Mouse (Mus musculus) liver, adult 2 months (tissue): ENCODE measurements at regions not wholly inside any gene's neighbourhood (a gene's known extent, or its start where the extent isn't known, plus 50 kb on each side); places are given as distances from the start of the nearest gene placed in this dataset.

ENCODE experiments used
- DNase-seq: peaks from one replicate; pipeline ENCODE4 v3.0.0-alpha.2; 2011; ENCODE audit warnings: low read depth, low spot score; ENCODE audit errors: extremely low read depth
- H3K27ac ChIP-seq: fragments of 200-500 bp; replicated peaks from 2 replicates; pipeline ENCODE4 v1.5.1; 2012; ENCODE audit warnings: low read depth, mild to moderate bottlenecking, control low read depth, inconsistent platforms, low read length; ENCODE audit not compliant: insufficient read depth
- H3K27me3 ChIP-seq: fragments of 200-500 bp; 2 replicates; pipeline ENCODE4 v1.6.1; 2012; ENCODE audit warnings: mild to moderate bottlenecking, moderate library complexity, low read length, inconsistent platforms; ENCODE audit not compliant: control insufficient read depth, insufficient read depth
- H3K36me3 ChIP-seq: fragments of 200-500 bp; 2 replicates; pipeline ENCODE4 v1.6.1; 2012; ENCODE audit warnings: low read length, inconsistent platforms; ENCODE audit not compliant: control insufficient read depth, insufficient read depth
- H3K4me1 ChIP-seq: fragments of 200-500 bp; 2 replicates; pipeline ENCODE4 v1.6.1; 2011; ENCODE audit warnings: low read length; ENCODE audit not compliant: control insufficient read depth, insufficient read depth
- H3K4me3 ChIP-seq: fragments of 200-500 bp; 2 replicates; pipeline ENCODE4 v1.5.1; 2011; ENCODE audit warnings: low read depth, mild to moderate bottlenecking, control low read depth, low read length, moderate library complexity; ENCODE audit not compliant: insufficient read depth
- H3K79me2 ChIP-seq: fragments of 200-500 bp; 2 replicates; pipeline ENCODE4 v1.6.1; 2012; ENCODE audit warnings: inconsistent platforms, mild to moderate bottlenecking, low read length, moderate library complexity; ENCODE audit not compliant: control insufficient read depth, insufficient read depth
- H3K9ac ChIP-seq: fragments of 200-500 bp; 2 replicates; pipeline ENCODE4 v1.6.1; 2012; ENCODE audit warnings: low read depth, mild to moderate bottlenecking, control low read depth, inconsistent platforms, low read length
- CTCF ChIP-seq: fragments of 200-500 bp; IDR thresholded peaks from 2 replicates; pipeline ENCODE4 v1.5.1; 2011; ENCODE audit warnings: low read depth, low read length, control low read depth
- POLR2A ChIP-seq: fragments of 200-500 bp; IDR thresholded peaks from 2 replicates; pipeline ENCODE4 v1.6.1; 2011; ENCODE audit warnings: low read length, control low read depth; ENCODE audit not compliant: insufficient read depth; ENCODE audit errors: extremely low read depth
- WGBS: fragments of 180-500 bp; shearing (Covaris S2); methylation state at CpG from one replicate; pipeline ENCODE4 v1.1.7; 2018; 5-methylcytosine and 5-hydroxymethylcytosine counted together

DNA sequence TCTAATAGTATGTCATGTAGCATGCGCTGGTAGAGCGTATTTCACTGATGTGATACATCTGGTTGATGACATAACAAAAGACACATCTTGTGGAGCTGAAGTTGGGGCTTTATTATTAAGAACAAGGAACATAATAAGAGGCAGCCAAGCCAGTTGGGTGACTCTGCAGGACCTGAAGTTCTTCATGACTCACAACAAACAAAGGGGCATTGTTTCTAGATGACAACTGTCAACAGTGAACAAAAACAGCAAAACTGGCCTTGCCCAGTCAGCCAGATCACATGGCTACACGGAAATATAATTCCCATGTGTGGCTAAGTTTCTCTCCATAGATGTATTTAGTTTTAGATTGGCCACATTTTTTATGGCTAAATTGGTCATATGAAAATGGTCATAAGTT, 172.7 kb upstream of the Runx1 start:
- DNase-seq = no peak
- H3K4me3 ChIP-seq = no peak overlapping the region
- no peaks in the 10 kb centered on the region for H3K36me3 ChIP-seq
- no peaks in the 10 kb centered on the region for H3K79me2 ChIP-seq
- H3K27me3 ChIP-seq = peaks cover 4% of the 10 kb centered on the region; the same call in 1 of the 2 replicates
- H3K9ac ChIP-seq = no peak overlapping the region
- H3K27ac ChIP-seq = no peak overlapping the region
- 91% methylated on average over 3 of the region's 3 CpGs for WGBS
- TF ChIP-seq POLR2A = no peak
- H3K4me1 ChIP-seq = peaks cover 3% of the 10 kb centered on the region

DNA sequence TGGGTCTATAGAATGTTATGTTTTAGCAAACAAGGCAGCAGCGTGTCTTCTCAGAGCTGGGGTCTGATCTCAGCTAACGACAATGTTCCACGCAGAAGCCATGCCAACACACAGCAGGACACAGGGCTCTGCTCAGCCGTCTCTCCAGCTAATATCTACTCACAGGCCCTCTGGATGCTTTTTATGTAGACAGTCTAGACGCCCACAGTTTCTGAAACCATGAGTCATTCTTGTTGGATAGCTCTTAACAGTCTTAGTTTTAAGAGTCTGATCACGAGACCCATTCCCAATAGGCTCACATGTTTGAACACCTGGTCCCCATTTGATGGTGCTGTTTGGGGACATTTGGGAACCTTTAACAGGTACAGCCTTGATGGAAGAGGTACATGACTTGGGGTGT, 171.7 kb upstream of the Runx1 start:
- Histone ChIP-seq H3K4me3 (no peak overlapping the region), H3K79me2 (no peaks in the 10 kb centered on the region), H3K27ac (no peak overlapping the region), H3K36me3 (no peaks in the 10 kb centered on the region), H3K4me1 (peaks cover 3% of the 10 kb centered on the region), H3K27me3 (peaks cover 4% of the 10 kb centered on the region; the same call in 1 of the 2 replicates), H3K9ac (no peak overlapping the region)
- WGBS = 72% methylated on average over 6 of the region's 6 CpGs
- DNase-seq = no peak
- TF ChIP-seq CTCF (no peak), POLR2A (no peak)

GRCm38 (mm10) chr16:92995993-92996350, 170.0 kb upstream of the Runx1 start:
- peaks cover 3% of the 10 kb centered on the region for H3K4me1 ChIP-seq
- peak; percentile 54 for DNase-seq
- no peak overlapping the region for H3K4me3 ChIP-seq
- TF ChIP-seq POLR2A (no peak), CTCF (no peak)
- 0 out of 2 replicates have a peak, but pooled peaks cover 4% of the 10 kb centered on the region for H3K27me3 ChIP-seq
- H3K27ac ChIP-seq = no peak overlapping the region
- no peak overlapping the region for H3K9ac ChIP-seq
- H3K36me3 ChIP-seq = no peaks in the 10 kb centered on the region
- H3K79me2 ChIP-seq = no peaks in the 10 kb centered on the region
- 49% methylated on average over 4 of the region's 4 CpGs for WGBS

DNA sequence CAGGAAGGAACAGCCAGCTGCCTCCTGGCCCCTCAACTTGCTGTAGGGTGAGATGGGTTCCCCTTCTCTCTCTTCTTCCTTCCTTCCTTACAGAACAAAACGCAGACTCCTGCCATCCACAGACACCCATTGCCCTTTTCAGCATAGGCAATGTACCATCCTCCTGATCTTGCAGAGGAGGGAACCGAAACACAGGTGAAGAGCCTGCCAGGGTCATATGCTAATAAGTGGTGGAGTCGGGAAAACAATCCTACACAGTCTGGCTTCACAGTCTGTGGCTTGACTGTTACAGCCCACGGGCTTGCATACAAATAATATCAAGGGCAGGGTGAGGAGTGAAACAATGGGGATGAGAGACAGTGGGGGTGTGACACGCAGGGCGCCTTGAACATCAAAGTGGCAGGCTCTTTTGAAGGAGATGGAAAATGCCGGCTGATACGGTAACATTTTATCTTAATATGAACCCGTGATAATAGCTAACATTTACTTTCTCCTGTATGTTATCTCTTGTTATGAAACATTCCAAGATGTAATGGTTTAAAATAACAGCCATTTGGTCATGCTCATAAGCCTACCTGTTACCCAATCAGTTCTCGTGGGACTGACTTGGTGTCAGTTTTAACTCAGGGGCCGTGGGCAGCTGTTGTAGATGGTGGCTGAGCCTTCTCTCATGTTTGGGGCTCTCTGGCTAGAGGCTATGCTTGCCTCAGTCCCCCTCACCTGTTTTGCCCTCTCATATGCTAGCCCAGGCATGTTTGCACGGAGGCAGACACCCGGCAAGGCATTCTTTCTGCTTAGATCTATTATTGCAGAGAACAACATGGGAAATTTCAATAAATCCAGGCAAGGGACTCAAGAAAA, 169.4 kb upstream of the Runx1 start:
- no peak for DNase-seq
- Histone ChIP-seq H3K4me1 (peaks cover 3% of the 10 kb centered on the region), H3K4me3 (no peak overlapping the region), H3K27me3 (0 out of 2 replicates have a peak, but pooled peaks cover 4% of the 10 kb centered on the region), H3K27ac (no peak overlapping the region), H3K9ac (no peak overlapping the region), H3K36me3 (no peaks in the 10 kb centered on the region), H3K79me2 (no peaks in the 10 kb centered on the region)
- TF ChIP-seq CTCF (no peak), POLR2A (no peak)
- WGBS = 71% methylated on average over 13 of the region's 13 CpGs

GRCm38 (mm10) chr16:92992876-92993275, 166.9 kb upstream of the Runx1 start:
- Histone ChIP-seq H3K4me1 (peaks cover 3% of the 10 kb centered on the region), H3K79me2 (no peaks in the 10 kb centered on the region), H3K27me3 (0 out of 2 replicates have a peak, but pooled peaks cover 4% of the 10 kb centered on the region), H3K27ac (no peak overlapping the region), H3K9ac (no peak overlapping the region), H3K4me3 (no peak overlapping the region), H3K36me3 (no peaks in the 10 kb centered on the region)
- TF ChIP-seq POLR2A = no peak
- TF ChIP-seq CTCF = no peak
- no peak for DNase-seq
- 23% methylated on average over 3 of the region's 3 CpGs for WGBS

DNA sequence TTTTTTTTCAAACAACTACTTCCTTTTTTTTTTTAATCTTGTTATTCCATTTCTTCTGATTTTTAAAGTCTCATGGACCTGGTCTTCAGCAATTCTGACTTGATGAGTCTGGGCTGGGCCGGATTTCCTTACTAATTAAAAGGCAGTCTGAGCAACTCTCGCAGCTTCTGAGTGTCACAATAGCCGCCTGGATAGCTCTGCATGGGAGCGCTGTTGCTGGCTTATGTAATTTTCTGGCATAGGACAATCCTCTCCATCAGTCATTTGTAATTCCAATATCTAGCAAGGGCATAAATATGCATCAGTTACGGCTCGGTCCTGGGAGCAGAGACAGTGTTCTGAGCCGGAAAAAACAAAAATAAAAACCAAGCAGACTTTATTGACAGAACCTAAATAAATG, 165.5 kb upstream of the Runx1 start:
- Histone ChIP-seq H3K36me3 (no peaks in the 10 kb centered on the region), H3K27me3 (0 out of 2 replicates have a peak, but pooled peaks cover 4% of the 10 kb centered on the region), H3K27ac (no peak overlapping the region), H3K9ac (no peak overlapping the region), H3K4me3 (no peak overlapping the region), H3K79me2 (no peaks in the 10 kb centered on the region), H3K4me1 (peaks cover 3% of the 10 kb centered on the region)
- DNase-seq = no peak
- TF ChIP-seq CTCF (no peak), POLR2A (no peak)
- WGBS = 67% methylated on average over 7 of the region's 7 CpGs
